Mouse (Mus musculus): ENCODE results near the gene Lingo4. TPM values are rescaled to one million over a fixed set of nuclear protein-coding genes. Genes with fewer than 3 reads are reported as not detected.

The Lingo4 gene
- total RNA-seq, 2 experiments from 2014 or later = 0.07 to 0.10 TPM

GRCm38 (mm10) chr3:94386671-94387070 is 11.6 kb upstream of the Lingo4 start:
- no peak for DNase-seq

GRCm38 (mm10) chr3:94387391-94387790 is 10.9 kb upstream of the Lingo4 start:
- intact Hi-C loops (cut with DNase I) = no loop called here
- DNase-seq = no peak

More at GRCm38 (mm10) chr3:94386671-94387070, 11.6 kb upstream of the Lingo4 start:
- intact Hi-C loops (cut with DNase I) = no loop called here

- intact Hi-C loops (cut with DNase I) = no loop called here
- no peak for DNase-seq
These were observed 10.3 kb upstream of the Lingo4 start for GRCm38 (mm10) chr3:94388047-94388446.

- intact Hi-C loops (cut with DNase I) = no loop called here
- DNase-seq = no peak
These were observed 8.9 kb upstream of the Lingo4 start for GRCm38 (mm10) chr3:94389420-94389819.

GRCm38 (mm10) chr3:94391001-94391400 is 7.3 kb upstream of the Lingo4 start:
- intact Hi-C loops (cut with DNase I) = no loop called here
- DNase-seq = no peak

GRCm38 (mm10) chr3:94392128-94392527 is 6.2 kb upstream of the Lingo4 start:
- no peak for DNase-seq
- intact Hi-C loops (cut with DNase I) = no loop called here

- intact Hi-C loops (cut with DNase I) = no loop called here
- no peak for DNase-seq
These were observed 5.3 kb upstream of the Lingo4 start for GRCm38 (mm10) chr3:94393049-94393448.

GRCm38 (mm10) chr3:94396336-94396735 is 2.0 kb upstream of the Lingo4 start:
- DNase-seq = no peak
- intact Hi-C loops (cut with DNase I) = no loop called here

GRCm38 (mm10) chr3:94396851-94397250 is 1.5 kb upstream of the Lingo4 start:
- intact Hi-C loops (cut with DNase I) = no loop called here
- no peak for DNase-seq

GRCm38 (mm10) chr3:94398943-94399481 is 695 bp downstream of the Lingo4 start:
- DNase-seq = peak in 1 of 2 experiments; percentile 26
- intact Hi-C loops (cut with DNase I) = no loop called here

GRCm38 (mm10) chr3:94399663-94400310 is 1.5 kb downstream of the Lingo4 start:
- intact Hi-C loops (cut with DNase I) = no loop called here

GRCm38 (mm10) chr3:94402451-94402850 is 4.1 kb downstream of the Lingo4 start:
- DNase-seq = no peak
- intact Hi-C loops (cut with DNase I) = no loop called here

More at GRCm38 (mm10) chr3:94399663-94400310, 1.5 kb downstream of the Lingo4 start:
- no peak for DNase-seq

GRCm38 (mm10) chr3:94404366-94405054 is 6.2 kb downstream of the Lingo4 start:
- intact Hi-C loops (cut with DNase I) = no loop called here
- DNase-seq = no peak

GRCm38 (mm10) chr3:94405561-94405960 is 7.2 kb downstream of the Lingo4 start:
- no peak for DNase-seq
- intact Hi-C loops (cut with DNase I) = no loop called here

GRCm38 (mm10) chr3:94412530-94412929 is 14.2 kb downstream of the Lingo4 start:
- intact Hi-C loops (cut with DNase I) = no loop called here
- no peak for DNase-seq

GRCm38 (mm10) chr3:94413031-94413679 is 14.8 kb downstream of the Lingo4 start, which contains the start of gene Tdrkh:
Gene Tdrkh, plus strand, starts transcription at chr3:94413273.
- peak; percentile 96 to 97 for DNase-seq
- intact Hi-C loops (cut with DNase I) = no loop called here

- intact Hi-C loops (cut with DNase I) = no loop called here
- DNase-seq = no peak
These were observed 32.7 kb downstream of the Lingo4 start for GRCm38 (mm10) chr3:94430980-94431379.

- DNase-seq = no peak
- intact Hi-C loops (cut with DNase I) = no loop called here
These were observed 36.0 kb downstream of the Lingo4 start for GRCm38 (mm10) chr3:94434305-94434704.

- intact Hi-C loops (cut with DNase I) = no loop called here
- no peak for DNase-seq
These were observed 38.1 kb downstream of the Lingo4 start for GRCm38 (mm10) chr3:94436420-94436819.

GRCm38 (mm10) chr3:94441182-94441581 is 42.9 kb downstream of the Lingo4 start:
- intact Hi-C loops (cut with DNase I) = loop anchor here (10.0 kb wide), 1 partner anchor 404 kb away; no protein-coding TSS in a partner anchor
- peak; percentile 9 to 22 for DNase-seq

- DNase-seq = peak; percentile 95 to 96
- intact Hi-C loops (cut with DNase I) = loop anchor here (10.0 kb wide), 1 partner anchor 402 kb away; no protein-coding TSS in a partner anchor
These were observed 44.8 kb downstream of the Lingo4 start, which contains the start of gene Mrpl9 for GRCm38 (mm10) chr3:94442951-94443596. Gene Mrpl9, plus strand, starts transcription at chr3:94443318.

All from heart, postnatal 10 days (tissue).